Mouse (Mus musculus) thymus, adult 2 months (tissue): ENCODE results near the gene Ntn3.

Experiments
- CTCF ChIP-seq: fragments of 200-500 bp; IDR thresholded peaks from 2 replicates; pipeline ENCODE4 v1.5.1; 2012; ENCODE audit warnings: mild to moderate bottlenecking, control low read depth, low read length, moderate library complexity, borderline replicate concordance; ENCODE audit not compliant: control insufficient read depth, poor library complexity, insufficient read depth; ENCODE audit errors: extremely low read depth
- POLR2A ChIP-seq: fragments of 200-500 bp; IDR thresholded peaks from 2 replicates; pipeline ENCODE4 v1.6.1; 2012; ENCODE audit warnings: mild to moderate bottlenecking, low read length, control low read depth, moderate library complexity; ENCODE audit not compliant: control insufficient read depth, poor library complexity, insufficient read depth; ENCODE audit errors: extremely low read depth

DNA sequence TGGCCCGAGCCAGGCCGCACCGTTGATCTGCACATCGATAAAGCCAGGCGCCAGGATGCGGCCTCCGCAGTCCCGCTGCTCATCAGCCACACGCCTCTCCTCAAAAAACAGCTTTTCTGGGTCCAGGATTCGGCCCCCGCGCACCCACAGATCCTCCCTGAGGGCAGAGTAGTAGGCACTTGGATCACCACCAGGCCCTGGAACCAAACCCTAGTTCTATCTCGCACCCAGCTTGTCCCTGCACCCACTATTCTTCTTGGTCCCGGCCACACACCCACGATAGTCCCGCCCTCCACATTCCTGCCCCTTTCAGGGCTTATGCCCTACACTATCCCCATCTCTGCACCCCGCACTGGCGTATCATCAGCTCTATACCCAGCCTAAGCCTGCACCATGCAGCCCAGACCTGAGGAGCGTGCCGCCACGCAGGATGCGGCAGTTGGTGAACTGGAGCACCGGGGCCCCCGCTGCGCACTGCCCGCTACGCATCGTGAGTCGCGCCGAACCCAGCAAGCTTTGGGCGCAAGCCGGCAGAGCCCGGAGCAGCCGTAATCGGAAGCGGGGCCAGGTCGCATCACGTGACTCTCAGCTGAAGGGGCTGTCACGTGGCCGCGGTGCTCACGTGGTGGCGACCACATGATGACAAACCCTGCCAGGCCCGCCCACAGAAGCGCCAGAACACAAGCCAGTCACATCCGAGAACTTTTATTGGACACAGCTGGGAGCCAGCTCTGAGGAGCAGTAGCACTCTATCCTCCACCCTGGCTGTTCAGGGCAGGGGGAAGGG is 46.0 kb downstream of the Ntn3 start, which contains the start of gene Amdhd2:
- TF ChIP-seq CTCF: no peak
- no peak for TF ChIP-seq POLR2A
